Mouse (Mus musculus): Measurements from ENCODE around the gene S100g. TPM values are rescaled to one million over a fixed set of nuclear protein-coding genes. Genes with fewer than 3 reads are reported as not detected.
A peak's percentile ranks its signal among the peaks of the same experiment; 100 is the strongest.

Gene S100g
- not detected in 2 replicates for total RNA-seq (2014; rRNA removed)
- polyA plus RNA-seq (2015; fragmentation: Nextera tagmentation; extraction: Ambion mirVana) = 0.53 TPM in 1 of 2 replicates, not detected in the other

- Histone ChIP-seq H3K27ac (ENCODE audit: low read depth, low read length) (no peak within 1 kb of the TSS), H3K9me3 (ENCODE audit: low read length) (no peaks in the 10 kb centered on the region), H3K4me2 (ENCODE audit: low read depth, low read length, poor library complexity, severe bottlenecking) (no peak within 1 kb of the TSS), H3K27me3 (ENCODE audit: insufficient read depth, low read length) (no peaks in the 10 kb centered on the region), H3K4me3 (ENCODE audit: low read depth, low read length) (no peak within 1 kb of the TSS), H3K36me3 (ENCODE audit: insufficient read depth, low read length) (no peaks in the 10 kb centered on the region), H3K9ac (replicated peaks; ENCODE audit: low read length, poor library complexity, severe bottlenecking) (no peak within 1 kb of the TSS), H3K4me1 (ENCODE audit: insufficient read depth, low read length) (no peaks in the 10 kb centered on the region)
- ATAC-seq (ENCODE audit: low FRiP score) (no peak), DNase-seq (ENCODE audit: low spot score) (no peak)
- WGBS = 48% methylated on average over 3 of the region's 3 CpGs
- TF ChIP-seq CTCF (IDR thresholded peaks at IDR 0.05) = no peak
Measured at GRCm38 (mm10) chrX:162964383-162964782, at the start of gene S100g. TSS of gene S100g (minus strand) at chrX:162964599.

- no peak for TF ChIP-seq CTCF (IDR thresholded peaks at IDR 0.05)
- Histone ChIP-seq H3K9ac (replicated peaks; ENCODE audit: low read length, poor library complexity, severe bottlenecking) (no peak overlapping the region), H3K9me3 (ENCODE audit: low read length) (no peaks in the 10 kb centered on the region), H3K27ac (ENCODE audit: low read depth, low read length) (no peak overlapping the region), H3K36me3 (ENCODE audit: insufficient read depth, low read length) (no peaks in the 10 kb centered on the region), H3K4me1 (ENCODE audit: insufficient read depth, low read length) (no peaks in the 10 kb centered on the region), H3K4me2 (ENCODE audit: low read depth, low read length, poor library complexity, severe bottlenecking) (no peak overlapping the region), H3K4me3 (ENCODE audit: low read depth, low read length) (no peak overlapping the region), H3K27me3 (ENCODE audit: insufficient read depth, low read length) (no peaks in the 10 kb centered on the region)
- 79% methylated on average over 3 of the region's 3 CpGs for WGBS
- DNase-seq (ENCODE audit: low spot score) = no peak
- no peak for ATAC-seq (ENCODE audit: low FRiP score)
Measured at GRCm38 (mm10) chrX:162992121-162992520, 27.7 kb upstream of the S100g start.

DNA sequence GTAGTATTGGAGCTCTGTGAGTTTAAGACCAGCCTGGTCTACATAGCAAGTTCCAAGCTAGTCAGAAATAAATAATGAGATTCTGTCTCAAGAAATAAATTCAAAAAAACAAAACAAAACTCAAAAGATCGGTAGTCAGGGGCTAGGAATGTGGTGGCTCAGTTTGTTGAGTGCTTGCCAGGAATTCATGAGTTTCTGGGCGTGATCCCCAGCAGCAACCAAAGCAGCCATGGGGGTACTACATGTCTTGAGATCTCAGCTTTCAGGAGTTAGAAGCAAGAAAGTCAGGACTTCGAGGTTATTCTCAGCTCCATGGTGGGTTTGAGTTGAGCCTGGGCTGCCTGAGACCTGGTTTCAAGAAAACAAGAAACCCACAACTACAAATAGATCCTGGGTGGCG lies 27.0 kb upstream of the S100g start:
- no peaks in the 10 kb centered on the region for H3K36me3 ChIP-seq (ENCODE audit: insufficient read depth, low read length)
- no peak overlapping the region for H3K27ac ChIP-seq (ENCODE audit: low read depth, low read length)
- H3K27me3 ChIP-seq (ENCODE audit: insufficient read depth, low read length) = no peaks in the 10 kb centered on the region
- no peak overlapping the region for H3K9ac ChIP-seq (replicated peaks; ENCODE audit: low read length, poor library complexity, severe bottlenecking)
- ATAC-seq (ENCODE audit: low FRiP score) (no peak), DNase-seq (ENCODE audit: low spot score) (peak; percentile 7)
- no peak overlapping the region for H3K4me2 ChIP-seq (ENCODE audit: low read depth, low read length, poor library complexity, severe bottlenecking)
- no peak overlapping the region for H3K4me3 ChIP-seq (ENCODE audit: low read depth, low read length)
- no peaks in the 10 kb centered on the region for H3K9me3 ChIP-seq (ENCODE audit: low read length)
- H3K4me1 ChIP-seq (ENCODE audit: insufficient read depth, low read length) = no peaks in the 10 kb centered on the region
- no peak for TF ChIP-seq CTCF (IDR thresholded peaks at IDR 0.05)
- WGBS = 75% methylated on average over 4 of the region's 4 CpGs

- 96% methylated on average over 10 of the region's 10 CpGs for WGBS
- Histone ChIP-seq H3K9ac (replicated peaks; ENCODE audit: low read length, poor library complexity, severe bottlenecking) (no peak overlapping the region), H3K9me3 (ENCODE audit: low read length) (no peaks in the 10 kb centered on the region), H3K27ac (ENCODE audit: low read depth, low read length) (no peak overlapping the region), H3K4me2 (ENCODE audit: low read depth, low read length, poor library complexity, severe bottlenecking) (no peak overlapping the region), H3K27me3 (ENCODE audit: insufficient read depth, low read length) (no peaks in the 10 kb centered on the region), H3K4me3 (ENCODE audit: low read depth, low read length) (no peak overlapping the region), H3K4me1 (ENCODE audit: insufficient read depth, low read length) (no peaks in the 10 kb centered on the region), H3K36me3 (ENCODE audit: insufficient read depth, low read length) (no peaks in the 10 kb centered on the region)
- DNase-seq (ENCODE audit: low spot score) (no peak), ATAC-seq (ENCODE audit: low FRiP score) (no peak)
- no peak for TF ChIP-seq CTCF (IDR thresholded peaks at IDR 0.05)
Measured at GRCm38 (mm10) chrX:162986876-162987495, 22.6 kb upstream of the S100g start.

DNA sequence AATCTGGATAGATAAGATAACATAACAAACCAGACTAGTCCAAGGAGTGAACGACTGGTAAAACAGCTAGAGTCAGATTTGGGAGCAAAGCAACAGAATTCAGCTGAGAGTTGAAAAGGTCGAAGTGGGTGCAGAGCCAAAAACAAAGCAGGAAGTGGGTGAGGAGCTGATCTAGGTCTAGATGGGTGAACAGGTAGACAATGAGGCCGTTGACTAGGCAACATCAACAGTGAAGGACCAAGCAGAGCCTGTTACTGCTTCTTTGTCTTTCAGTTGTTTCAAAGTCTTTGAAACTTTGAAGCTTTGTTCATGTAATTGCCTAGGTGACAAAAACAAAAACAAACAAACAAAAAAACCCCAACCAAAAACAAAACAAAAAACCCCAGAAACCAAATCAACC lies 11.8 kb upstream of the S100g start:
- DNase-seq (ENCODE audit: low spot score) (no peak), ATAC-seq (ENCODE audit: low FRiP score) (no peak)
- no peak for TF ChIP-seq CTCF (IDR thresholded peaks at IDR 0.05)
- no peak overlapping the region for H3K9ac ChIP-seq (replicated peaks; ENCODE audit: low read length, poor library complexity, severe bottlenecking)
- no peaks in the 10 kb centered on the region for H3K9me3 ChIP-seq (ENCODE audit: low read length)
- H3K36me3 ChIP-seq (ENCODE audit: insufficient read depth, low read length) = 0 out of 2 replicates have a peak, but pooled peaks cover 3% of the 10 kb centered on the region
- 84% methylated on average over 3 of the region's 3 CpGs for WGBS
- H3K4me2 ChIP-seq (ENCODE audit: low read depth, low read length, poor library complexity, severe bottlenecking) = no peak overlapping the region
- H3K4me1 ChIP-seq (ENCODE audit: insufficient read depth, low read length) = no peaks in the 10 kb centered on the region
- H3K27ac ChIP-seq (ENCODE audit: low read depth, low read length) = no peak overlapping the region
- H3K27me3 ChIP-seq (ENCODE audit: insufficient read depth, low read length) = no peaks in the 10 kb centered on the region
- H3K4me3 ChIP-seq (ENCODE audit: low read depth, low read length) = no peak overlapping the region

GRCm38 (mm10) chrX:162967456-162967855 lies 3.1 kb upstream of the S100g start:
- no peak for ATAC-seq (ENCODE audit: low FRiP score)
- Histone ChIP-seq H3K36me3 (ENCODE audit: insufficient read depth, low read length) (no peaks in the 10 kb centered on the region), H3K4me2 (ENCODE audit: low read depth, low read length, poor library complexity, severe bottlenecking) (no peak overlapping the region), H3K27me3 (ENCODE audit: insufficient read depth, low read length) (no peaks in the 10 kb centered on the region), H3K4me1 (ENCODE audit: insufficient read depth, low read length) (no peaks in the 10 kb centered on the region), H3K9ac (replicated peaks; ENCODE audit: low read length, poor library complexity, severe bottlenecking) (no peak overlapping the region), H3K4me3 (ENCODE audit: low read depth, low read length) (no peak overlapping the region), H3K27ac (ENCODE audit: low read depth, low read length) (no peak overlapping the region), H3K9me3 (ENCODE audit: low read length) (no peaks in the 10 kb centered on the region)
- WGBS = 73% methylated on average over 8 of the region's 8 CpGs
- no peak for TF ChIP-seq CTCF (IDR thresholded peaks at IDR 0.05)
- no peak for DNase-seq (ENCODE audit: low spot score)
